Mouse (Mus musculus): ENCODE measurements at regions not wholly inside any gene's neighbourhood (a gene's known extent, or its start where the extent isn't known, plus 50 kb on each side); places are given as distances from the start of the nearest gene placed in this dataset.

DNA sequence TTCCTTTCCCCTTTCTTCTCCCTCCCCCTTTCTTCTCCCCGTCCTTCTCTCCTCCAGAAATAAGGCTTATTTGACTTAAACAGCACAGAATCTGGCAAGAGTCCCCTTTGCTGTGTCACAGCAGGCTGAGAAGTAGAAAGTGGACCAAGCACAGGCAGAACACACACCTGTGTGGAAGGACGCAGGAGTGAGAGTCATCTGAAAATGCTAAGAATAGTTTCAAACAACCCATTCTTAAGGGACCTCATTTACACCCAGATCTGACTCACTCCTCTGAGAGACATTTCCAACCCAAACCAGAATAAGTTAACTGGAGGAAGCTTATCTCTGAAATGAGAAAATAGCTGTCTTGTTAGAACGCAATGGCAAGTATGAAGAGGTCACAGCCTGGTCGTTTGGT is 429.9 kb downstream of the Nbas start:
- 52% methylated on average over 4 of the region's 4 CpGs for WGBS
- Histone ChIP-seq H3K4me3 (ENCODE audit: low read depth, low read length) (no peak overlapping the region), H3K4me2 (replicated peaks; ENCODE audit: low read depth) (no peak overlapping the region), H3K9ac (ENCODE audit: low read length) (no peak overlapping the region), H3K9me3 (ENCODE audit: control insufficient read depth, low read length) (no peaks in the 10 kb centered on the region), H3K4me1 (replicated peaks; ENCODE audit: control insufficient read depth, insufficient read depth) (no peaks in the 10 kb centered on the region), H3K36me3 (ENCODE audit: control insufficient read depth, insufficient read depth, low read length) (no peaks in the 10 kb centered on the region), H3K27ac (replicated peaks) (no peak overlapping the region), H3K27me3 (ENCODE audit: control insufficient read depth, insufficient read depth, low read length) (no peaks in the 10 kb centered on the region)
- ATAC-seq (ENCODE audit: low FRiP score, low TSS enrichment) (no peak), DNase-seq (ENCODE audit: low spot score) (no peak)
- no peak for TF ChIP-seq CTCF (IDR thresholded peaks at IDR 0.05; ENCODE audit: low read depth)
- TF ChIP-seq EP300 (optimal IDR thresholded peaks at IDR 0.05), result no peak

DNA sequence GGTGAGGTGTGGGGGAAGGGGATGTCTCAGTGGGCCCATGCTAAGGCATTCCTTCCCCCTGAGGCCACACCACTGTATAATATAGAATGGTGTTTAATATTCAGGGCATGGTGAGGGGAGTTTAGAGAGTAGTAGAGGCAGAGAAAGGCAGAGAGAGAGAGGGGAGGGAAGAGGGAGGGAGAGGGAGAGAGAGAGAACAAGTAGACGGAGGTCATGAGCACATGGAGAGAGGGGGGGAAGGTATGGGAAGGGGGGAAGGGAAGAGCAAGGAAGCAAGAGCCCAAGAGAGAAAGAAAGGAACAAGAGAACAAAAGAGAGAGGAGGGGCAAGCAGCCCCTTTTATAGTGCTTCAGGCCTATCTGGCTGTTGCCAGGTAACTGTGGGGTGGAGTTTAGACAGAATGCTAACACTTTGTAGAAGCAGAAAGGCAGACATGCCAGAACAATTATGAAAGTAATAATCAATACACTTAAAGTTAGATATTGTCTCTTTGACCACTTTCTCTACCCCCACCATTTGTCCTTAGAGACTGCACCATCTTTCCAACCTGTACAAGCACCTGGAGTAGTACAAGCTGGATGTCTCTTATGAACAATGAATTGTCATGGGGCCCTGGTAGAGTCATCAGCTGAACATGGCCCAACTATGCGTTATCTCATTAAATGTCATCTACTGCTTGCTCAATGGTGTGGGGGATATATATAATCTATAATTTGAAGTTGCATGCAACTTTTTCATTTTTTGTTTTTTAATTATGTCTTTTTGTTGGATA is 422.6 kb downstream of the Nbas start:
- no peak overlapping the region for H3K4me2 ChIP-seq (replicated peaks; ENCODE audit: low read depth)
- H3K27ac ChIP-seq (replicated peaks), result no peak overlapping the region
- no peak for ATAC-seq (ENCODE audit: low FRiP score, low TSS enrichment)
- no peak for DNase-seq (ENCODE audit: low spot score)
- TF ChIP-seq EP300 (optimal IDR thresholded peaks at IDR 0.05) (no peak), CTCF (IDR thresholded peaks at IDR 0.05; ENCODE audit: low read depth) (no peak)
- 71% methylated on average over 2 of the region's 2 CpGs for WGBS
- no peak overlapping the region for H3K4me3 ChIP-seq (ENCODE audit: low read depth, low read length)
- no peak overlapping the region for H3K9ac ChIP-seq (ENCODE audit: low read length)
- no peaks in the 10 kb centered on the region for H3K9me3 ChIP-seq (ENCODE audit: control insufficient read depth, low read length)
- H3K27me3 ChIP-seq (ENCODE audit: control insufficient read depth, insufficient read depth, low read length), result no peaks in the 10 kb centered on the region
- no peaks in the 10 kb centered on the region for H3K36me3 ChIP-seq (ENCODE audit: control insufficient read depth, insufficient read depth, low read length)
- no peaks in the 10 kb centered on the region for H3K4me1 ChIP-seq (replicated peaks; ENCODE audit: control insufficient read depth, insufficient read depth)

DNA sequence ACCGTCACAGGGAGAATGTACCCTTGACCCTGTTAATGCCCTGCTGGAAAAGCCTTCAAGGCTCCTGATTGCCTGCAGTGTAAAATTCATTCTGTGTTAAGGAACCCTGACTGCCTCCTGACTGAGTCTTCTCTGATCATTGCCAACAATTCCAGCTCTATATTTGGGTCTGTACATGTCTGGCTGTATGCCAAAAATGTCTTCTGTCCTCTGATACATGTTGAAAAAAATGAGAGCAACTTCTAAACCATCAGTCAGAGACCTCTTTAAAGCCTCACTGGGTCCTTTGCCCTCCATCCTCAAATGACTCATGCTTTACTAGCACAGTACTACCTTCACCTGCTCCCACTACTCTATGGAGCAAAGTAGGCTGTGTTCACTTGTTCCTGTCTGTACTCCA is 408.3 kb downstream of the Nbas start:
- Histone ChIP-seq H3K4me2 (replicated peaks; ENCODE audit: low read depth) (no peak overlapping the region), H3K9ac (ENCODE audit: low read length) (no peak overlapping the region), H3K4me3 (ENCODE audit: low read depth, low read length) (no peak overlapping the region), H3K27ac (replicated peaks) (no peak overlapping the region), H3K9me3 (ENCODE audit: control insufficient read depth, low read length) (no peaks in the 10 kb centered on the region), H3K36me3 (ENCODE audit: control insufficient read depth, insufficient read depth, low read length) (no peaks in the 10 kb centered on the region), H3K27me3 (ENCODE audit: control insufficient read depth, insufficient read depth, low read length) (no peaks in the 10 kb centered on the region), H3K4me1 (replicated peaks; ENCODE audit: control insufficient read depth, insufficient read depth) (no peaks in the 10 kb centered on the region)
- 38% methylated on average over 1 of the region's 1 CpGs for WGBS
- DNase-seq (ENCODE audit: low spot score) (no peak), ATAC-seq (ENCODE audit: low FRiP score, low TSS enrichment) (no peak)
- TF ChIP-seq CTCF (IDR thresholded peaks at IDR 0.05; ENCODE audit: low read depth) (no peak), EP300 (optimal IDR thresholded peaks at IDR 0.05) (no peak)

DNA sequence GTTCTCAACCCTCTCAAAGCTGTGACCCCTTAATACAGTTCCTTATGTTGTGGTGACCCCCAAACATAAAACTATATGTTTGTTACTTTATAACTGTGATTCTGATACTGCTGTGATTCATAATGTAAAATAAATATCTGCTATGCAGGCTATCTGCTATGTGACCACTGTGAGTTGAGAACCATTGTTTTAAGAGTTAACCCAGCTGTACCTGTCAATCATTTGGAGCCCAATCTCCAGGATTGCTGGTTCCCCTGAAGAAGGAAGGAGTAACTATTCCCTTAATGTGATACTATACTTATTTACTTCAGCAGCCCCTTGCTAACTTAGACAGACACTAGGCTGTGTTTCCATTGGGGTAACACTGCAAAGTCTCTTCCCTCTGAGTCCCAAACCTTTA is 400.5 kb downstream of the Nbas start:
- no peaks in the 10 kb centered on the region for H3K9me3 ChIP-seq (ENCODE audit: control insufficient read depth, low read length)
- H3K9ac ChIP-seq (ENCODE audit: low read length), result no peak overlapping the region
- ATAC-seq (ENCODE audit: low FRiP score, low TSS enrichment) (no peak), DNase-seq (ENCODE audit: low spot score) (no peak)
- H3K4me2 ChIP-seq (replicated peaks; ENCODE audit: low read depth), result no peak overlapping the region
- no peaks in the 10 kb centered on the region for H3K36me3 ChIP-seq (ENCODE audit: control insufficient read depth, insufficient read depth, low read length)
- no peaks in the 10 kb centered on the region for H3K27me3 ChIP-seq (ENCODE audit: control insufficient read depth, insufficient read depth, low read length)
- no peak overlapping the region for H3K27ac ChIP-seq (replicated peaks)
- TF ChIP-seq EP300 (optimal IDR thresholded peaks at IDR 0.05) (no peak), CTCF (IDR thresholded peaks at IDR 0.05; ENCODE audit: low read depth) (no peak)
- no peak overlapping the region for H3K4me3 ChIP-seq (ENCODE audit: low read depth, low read length)
- H3K4me1 ChIP-seq (replicated peaks; ENCODE audit: control insufficient read depth, insufficient read depth), result no peaks in the 10 kb centered on the region

DNA sequence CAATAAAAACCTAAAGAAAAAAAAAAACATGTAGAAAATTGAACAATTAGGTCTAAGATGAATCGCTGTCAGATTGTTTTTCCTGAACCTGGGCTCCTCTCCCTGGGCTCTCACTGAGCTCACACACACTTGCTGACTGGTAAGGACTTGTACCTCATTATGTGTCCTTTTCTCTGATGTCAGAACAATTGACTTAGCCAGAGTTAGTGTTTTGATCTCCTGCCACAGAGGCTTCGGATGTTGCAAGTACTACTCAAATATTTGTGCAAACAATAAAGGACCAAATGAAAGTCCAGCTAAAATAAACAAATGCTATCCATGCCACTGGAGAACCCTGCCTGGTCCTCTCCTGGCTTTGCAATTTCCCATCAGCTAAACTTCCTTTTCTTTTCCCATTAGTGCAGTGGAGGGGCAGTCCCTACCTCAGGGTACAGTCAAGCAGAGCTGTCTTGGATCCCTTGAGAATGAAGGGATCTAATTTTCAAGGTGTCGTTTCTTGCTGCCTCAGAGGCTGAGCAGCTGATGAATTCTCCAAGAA is 399.6 kb downstream of the Nbas start:
- 29% methylated on average over 3 of the region's 3 CpGs for WGBS

DNA sequence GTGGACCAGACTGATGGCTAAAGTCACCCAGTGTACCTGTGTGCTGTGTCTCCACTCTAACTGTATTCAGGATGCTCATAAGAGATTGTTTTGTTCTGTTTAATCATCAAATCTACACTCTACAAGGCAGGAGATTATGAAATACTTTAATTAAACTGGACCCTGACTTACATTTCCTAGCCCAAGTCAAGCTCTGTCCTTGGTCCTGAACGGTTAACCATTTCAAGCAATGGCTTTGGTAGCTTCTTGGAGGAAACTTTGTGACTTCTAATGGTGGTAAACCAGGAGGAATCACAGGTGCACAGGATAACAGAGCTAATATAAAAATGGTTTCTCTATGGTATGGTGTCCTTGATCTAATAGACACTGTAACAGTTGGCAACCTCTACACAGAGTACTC is 370.4 kb downstream of the Nbas start:
- Histone ChIP-seq H3K9me3 (ENCODE audit: control insufficient read depth, low read length) (no peaks in the 10 kb centered on the region), H3K27me3 (ENCODE audit: control insufficient read depth, insufficient read depth, low read length) (no peaks in the 10 kb centered on the region), H3K4me2 (replicated peaks; ENCODE audit: low read depth) (no peak overlapping the region), H3K4me1 (replicated peaks; ENCODE audit: control insufficient read depth, insufficient read depth) (no peaks in the 10 kb centered on the region), H3K36me3 (ENCODE audit: control insufficient read depth, insufficient read depth, low read length) (no peaks in the 10 kb centered on the region), H3K27ac (replicated peaks) (no peak overlapping the region), H3K9ac (ENCODE audit: low read length) (no peak overlapping the region), H3K4me3 (ENCODE audit: low read depth, low read length) (no peak overlapping the region)
- WGBS, result 49% methylated on average over 1 of the region's 1 CpGs
- ATAC-seq (ENCODE audit: low FRiP score, low TSS enrichment) (no peak), DNase-seq (ENCODE audit: low spot score) (no peak)
- TF ChIP-seq EP300 (optimal IDR thresholded peaks at IDR 0.05) (no peak), CTCF (IDR thresholded peaks at IDR 0.05; ENCODE audit: low read depth) (no peak)

More for the DNA sequence above, 399.6 kb downstream of the Nbas start:
- H3K27ac ChIP-seq (replicated peaks), result no peak overlapping the region
- no peaks in the 10 kb centered on the region for H3K27me3 ChIP-seq (ENCODE audit: control insufficient read depth, insufficient read depth, low read length)
- DNase-seq (ENCODE audit: low spot score) (no peak), ATAC-seq (ENCODE audit: low FRiP score, low TSS enrichment) (no peak)
- no peaks in the 10 kb centered on the region for H3K4me1 ChIP-seq (replicated peaks; ENCODE audit: control insufficient read depth, insufficient read depth)
- no peaks in the 10 kb centered on the region for H3K9me3 ChIP-seq (ENCODE audit: control insufficient read depth, low read length)
- no peak overlapping the region for H3K4me2 ChIP-seq (replicated peaks; ENCODE audit: low read depth)
- no peak overlapping the region for H3K9ac ChIP-seq (ENCODE audit: low read length)
- no peaks in the 10 kb centered on the region for H3K36me3 ChIP-seq (ENCODE audit: control insufficient read depth, insufficient read depth, low read length)
- no peak overlapping the region for H3K4me3 ChIP-seq (ENCODE audit: low read depth, low read length)
- TF ChIP-seq EP300 (optimal IDR thresholded peaks at IDR 0.05), result no peak
- no peak for TF ChIP-seq CTCF (IDR thresholded peaks at IDR 0.05; ENCODE audit: low read depth)
